Mouse (Mus musculus): ENCODE measurements at regions not wholly inside any gene's neighbourhood (a gene's known extent, or its start where the extent isn't known, plus 50 kb on each side); places are given as distances from the start of the nearest gene placed in this dataset.

DNA sequence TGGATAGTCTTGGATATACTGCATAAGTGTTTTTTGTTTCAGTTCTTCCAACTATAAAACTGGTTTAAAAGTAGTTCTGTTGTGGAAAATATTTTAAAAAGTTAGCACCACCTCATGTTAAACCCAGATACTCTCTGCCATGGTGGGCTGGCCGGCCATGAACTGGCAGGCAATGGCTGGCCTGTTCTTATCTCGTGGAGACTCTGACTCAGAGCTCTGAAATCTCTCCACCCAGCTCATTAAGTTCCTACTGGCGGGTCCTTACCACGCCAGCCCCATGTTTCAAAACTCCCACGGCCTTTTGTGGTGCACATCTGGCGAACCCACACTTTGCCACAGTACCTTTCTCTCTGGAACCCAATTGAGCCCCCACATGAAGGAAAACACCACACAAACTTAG, 183.8 kb upstream of the Slc30a5 start:
- no peak for DNase-seq (ENCODE audit: low spot score in 2 of 2)

DNA sequence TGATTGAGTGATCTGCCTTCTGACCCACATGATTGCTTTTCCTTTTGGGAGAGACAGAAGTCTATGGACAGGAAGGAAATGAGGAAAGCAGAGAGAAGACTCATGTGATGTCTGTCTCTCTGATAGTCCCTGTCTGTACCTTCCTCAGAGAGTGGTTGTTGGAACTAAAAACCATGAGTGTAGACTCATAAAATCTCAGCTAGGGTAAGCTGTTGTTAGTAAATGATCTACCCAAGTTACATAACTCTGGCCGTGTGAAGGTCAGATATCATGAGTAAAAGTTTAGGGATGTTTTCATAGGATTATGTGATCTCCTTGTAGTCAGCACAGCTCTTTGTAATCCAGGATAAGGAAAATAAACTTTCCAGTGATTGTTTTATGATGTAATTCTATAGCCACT, 183.0 kb upstream of the Slc30a5 start:
- DNase-seq (ENCODE audit: low spot score in 2 of 2), result no peak

DNA sequence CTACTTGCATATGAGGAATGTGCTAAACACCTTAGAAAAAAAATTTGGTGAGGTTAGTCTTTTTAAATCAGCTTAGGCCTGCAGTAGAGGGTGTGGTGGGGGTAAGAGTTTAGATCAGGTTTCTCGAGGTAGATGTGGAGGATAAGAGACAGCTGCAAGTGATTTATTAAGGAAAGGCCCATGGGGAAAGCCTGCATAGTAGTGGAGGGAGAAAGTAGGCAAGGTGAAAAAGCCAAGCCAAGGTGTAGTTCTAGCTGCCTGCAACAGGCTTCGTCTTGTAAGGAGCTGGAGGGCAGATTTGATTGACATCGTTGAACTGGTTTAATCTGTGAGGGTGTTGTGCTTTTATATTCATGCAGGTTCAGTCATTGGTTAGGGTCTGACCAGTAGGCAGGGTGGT, 182.2 kb upstream of the Slc30a5 start:
- no peak for DNase-seq (ENCODE audit: low spot score in 2 of 2)

DNA sequence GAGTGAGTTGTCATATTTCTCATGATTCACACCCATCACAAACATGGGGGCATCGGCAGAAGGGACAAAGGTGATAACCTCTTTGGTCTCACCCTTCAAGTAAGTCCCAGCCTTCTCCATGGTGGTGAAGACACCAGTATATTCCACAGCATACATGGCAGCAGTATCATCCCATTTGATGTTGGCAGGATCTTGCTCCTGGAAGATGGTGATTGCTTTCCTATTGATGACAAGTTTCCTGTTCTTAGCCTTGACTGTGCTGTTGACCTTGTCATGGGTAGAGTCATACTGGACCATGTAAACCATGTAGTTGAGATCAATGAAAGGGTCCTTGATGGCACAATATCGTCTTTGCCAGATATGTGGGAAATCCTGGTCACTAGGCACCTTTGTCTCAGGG, 180.4 kb upstream of the Slc30a5 start:
- no peak for DNase-seq (ENCODE audit: low spot score in 2 of 2)

DNA sequence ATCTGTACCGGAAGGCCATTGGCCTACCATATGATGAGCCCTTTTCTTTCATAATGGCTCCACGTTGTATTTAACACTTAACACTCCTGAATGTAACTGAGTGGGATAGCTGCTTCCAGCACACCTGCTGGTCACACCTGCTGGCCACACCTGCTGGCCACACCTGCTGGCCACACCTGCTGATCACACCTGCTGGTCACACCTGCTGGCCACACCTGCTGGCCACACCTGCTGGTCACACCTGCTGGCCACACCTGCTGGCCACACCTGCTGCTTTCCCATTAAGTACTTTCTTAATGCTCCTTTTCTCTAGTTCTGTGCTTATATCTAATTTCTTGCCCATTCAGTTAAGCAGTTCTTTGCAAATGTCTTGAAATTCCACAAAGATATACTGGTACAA, 157.4 kb upstream of the Slc30a5 start:
- no peak for DNase-seq (ENCODE audit: low spot score in 2 of 2)

DNA sequence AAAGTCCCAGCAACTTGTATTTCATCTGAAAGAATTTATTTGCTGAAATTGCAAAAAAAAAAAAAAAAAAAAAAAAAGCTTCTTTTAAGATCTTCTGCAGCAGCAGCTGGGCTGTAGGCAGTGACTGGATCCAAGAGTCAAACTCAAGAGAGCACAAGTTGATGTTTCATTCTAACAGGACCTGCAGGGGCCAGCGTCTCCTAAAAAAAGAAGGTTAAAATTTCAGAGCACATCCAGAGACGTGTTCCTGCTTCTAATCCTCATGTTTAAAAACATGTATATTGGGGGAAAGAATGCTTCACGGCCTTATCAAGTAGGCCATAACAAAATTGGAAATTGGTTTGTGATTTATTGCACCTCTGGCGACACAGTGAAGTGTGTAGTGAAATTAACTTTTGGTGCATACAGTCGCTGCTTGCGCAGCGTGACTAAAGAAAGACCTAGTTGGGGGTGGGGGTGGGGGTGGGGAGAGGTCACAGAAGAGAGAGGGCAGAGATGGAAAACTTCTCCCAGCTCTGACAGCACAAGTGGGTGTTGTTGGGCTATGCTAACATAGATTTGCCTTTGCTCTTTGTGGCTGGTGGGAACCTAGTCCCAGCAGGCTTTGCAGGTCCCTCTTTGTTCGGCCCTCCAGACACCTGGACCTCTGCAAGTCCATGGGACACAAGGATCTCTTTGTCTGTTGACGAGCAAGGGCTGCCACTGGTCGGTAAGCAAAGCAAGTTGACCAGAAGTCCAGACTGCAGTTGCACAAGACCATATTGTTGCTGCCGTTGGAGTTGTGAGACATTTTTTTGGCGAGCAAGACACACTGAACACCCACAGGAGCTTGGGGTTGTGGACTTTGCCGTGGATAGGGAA, 155.7 kb upstream of the Slc30a5 start:
- no peak for DNase-seq (ENCODE audit: low spot score in 2 of 2)

DNA sequence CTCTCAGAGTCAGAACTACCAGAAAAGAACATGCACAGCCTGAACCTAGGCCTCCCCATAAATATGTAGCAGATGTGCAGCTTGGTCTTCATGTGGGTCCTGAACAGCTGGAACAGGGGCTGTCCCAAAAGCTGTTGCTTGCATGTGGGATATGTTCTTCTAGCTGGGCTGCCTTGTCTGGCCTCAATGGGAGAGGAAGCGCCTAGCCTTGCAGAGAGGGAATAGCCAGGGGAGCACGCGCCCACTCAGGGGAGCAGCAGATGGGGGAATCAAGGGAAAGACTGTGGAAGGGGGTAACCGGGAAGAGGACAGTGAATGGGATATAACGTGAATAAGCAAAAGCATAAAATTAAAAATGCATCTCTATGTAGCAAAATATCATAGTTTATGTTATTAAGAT, 154.9 kb upstream of the Slc30a5 start:
- no peak for DNase-seq (ENCODE audit: low spot score in 2 of 2)

DNA sequence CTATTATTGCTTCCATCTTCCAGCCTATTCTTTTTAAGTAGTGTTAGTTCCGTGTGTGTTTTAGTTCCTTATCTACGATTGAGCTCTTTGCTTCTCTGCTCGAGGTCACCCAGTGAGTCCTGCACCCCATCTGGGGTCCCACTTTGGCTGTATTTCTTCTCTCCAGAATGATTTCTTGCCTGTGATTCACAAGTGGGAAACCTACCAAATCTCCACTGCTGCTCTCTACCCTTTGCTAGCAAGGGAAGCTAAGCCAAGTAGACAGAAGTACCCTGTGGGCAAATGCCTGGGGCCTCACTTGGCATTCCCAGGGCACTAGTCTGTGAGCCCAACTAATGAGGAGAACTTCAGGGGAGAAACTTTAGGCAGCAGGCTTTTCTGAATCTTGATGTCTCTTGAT, 142.5 kb upstream of the Slc30a5 start:
- no peak for DNase-seq (ENCODE audit: low spot score in 2 of 2)

DNA sequence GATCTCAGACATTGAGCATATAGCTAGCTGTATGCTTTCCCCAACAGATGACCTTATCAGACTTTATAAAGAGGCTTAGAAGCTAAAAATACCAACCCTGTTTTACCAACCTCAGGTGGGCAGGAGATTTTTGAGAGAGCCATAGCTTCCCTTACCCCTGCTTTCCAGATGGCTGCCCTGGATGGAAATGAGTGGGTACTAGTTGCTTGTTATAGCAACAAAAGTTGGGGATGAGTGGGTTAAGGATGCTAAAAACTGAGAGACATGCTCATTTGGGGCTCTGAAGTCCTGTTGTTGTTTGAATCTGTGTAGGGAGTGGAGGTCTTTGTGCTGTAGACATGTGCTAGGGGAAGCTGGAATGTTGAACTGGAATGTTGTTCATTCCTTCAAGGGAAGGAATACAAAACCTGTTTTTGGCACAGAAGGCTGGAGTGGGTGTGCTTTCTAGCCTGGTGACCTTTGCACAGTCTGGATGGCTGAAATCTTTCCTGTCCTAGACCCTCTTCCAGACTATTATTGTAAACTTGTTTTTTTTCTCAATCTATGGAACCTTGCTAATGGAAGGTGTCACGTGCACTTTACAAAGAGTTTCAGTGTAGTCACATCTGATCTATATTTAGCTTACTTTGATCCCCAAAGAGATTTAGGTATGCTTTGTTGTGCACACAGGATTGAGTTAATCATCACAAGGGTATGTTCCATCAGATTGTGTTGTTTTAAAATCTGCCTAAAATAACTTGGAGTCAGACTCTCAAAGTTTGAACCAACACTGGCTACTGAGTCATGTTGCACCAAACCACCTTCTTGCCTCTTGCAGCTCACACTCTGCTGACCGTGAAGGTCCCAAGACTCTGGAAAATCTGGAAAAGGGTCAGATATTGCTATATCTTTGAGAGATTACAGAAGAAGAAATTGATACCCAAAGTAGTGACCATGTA, 138.1 kb upstream of the Slc30a5 start:
- DNase-seq (ENCODE audit: low spot score in 2 of 2), result no peak

DNA sequence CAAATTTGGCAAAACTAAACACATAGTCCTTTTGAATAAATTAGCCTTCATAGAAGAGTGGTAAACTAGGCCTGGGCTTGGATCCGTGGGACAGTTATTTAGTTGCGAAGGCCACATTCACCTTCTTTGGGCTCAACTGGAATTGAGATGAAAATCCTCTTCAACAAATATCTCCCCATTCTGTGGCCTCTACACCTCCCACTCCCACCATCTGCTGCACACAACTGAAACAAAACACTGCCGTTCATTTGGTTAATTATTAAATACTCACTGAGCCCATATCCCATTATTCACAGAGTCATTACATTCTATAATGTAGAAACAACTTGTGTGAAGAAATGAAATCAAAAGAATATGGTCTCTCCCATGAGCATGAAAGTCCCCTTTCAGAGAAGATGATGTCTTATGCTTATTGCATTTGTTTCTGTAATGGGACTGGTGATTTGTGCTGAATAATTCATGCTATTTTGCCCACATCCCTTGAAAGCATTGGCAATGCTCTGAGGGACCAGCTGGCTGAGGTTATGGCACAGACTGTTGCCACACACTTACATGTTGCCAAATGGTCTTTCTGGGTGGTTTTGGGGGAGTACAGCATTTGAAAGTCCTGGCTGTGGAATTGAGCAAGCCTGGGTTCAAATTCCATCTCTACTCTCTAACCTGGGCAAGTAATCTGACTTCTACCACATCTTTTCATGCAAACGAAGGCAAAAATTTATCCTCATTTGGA, 129.7 kb upstream of the Slc30a5 start:
- no peak for DNase-seq (ENCODE audit: low spot score in 2 of 2)

DNA sequence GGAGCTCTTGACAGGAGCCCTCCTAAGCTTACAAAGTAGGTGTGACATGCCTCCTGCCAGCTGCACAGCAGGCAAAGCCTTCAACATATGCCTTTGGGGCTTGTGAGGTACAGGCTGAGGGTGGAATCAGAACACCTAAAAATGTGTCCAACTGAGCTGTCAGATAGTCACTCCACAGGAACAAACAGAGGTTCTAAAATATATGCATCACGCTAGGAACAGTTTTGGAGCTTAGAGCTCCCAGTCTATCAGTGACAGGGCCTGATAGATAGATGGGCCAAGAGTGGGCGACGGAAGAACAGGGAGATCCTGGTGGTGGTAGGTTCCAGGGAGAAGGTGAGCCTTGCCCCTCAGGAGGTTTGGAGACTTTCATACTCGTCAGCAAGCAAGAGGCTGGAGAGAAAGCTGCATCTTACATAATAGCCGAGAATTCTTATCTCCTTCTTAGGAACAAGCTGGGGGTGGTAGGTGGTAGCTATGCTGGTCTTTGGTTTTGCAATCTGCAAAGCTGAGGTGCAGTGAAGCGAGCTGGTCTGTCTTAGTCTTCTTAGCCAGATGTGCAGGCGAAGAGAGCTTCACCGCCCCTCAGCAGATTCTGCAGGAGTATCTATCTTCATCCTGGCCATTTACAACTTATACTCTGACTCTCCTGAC, 121.5 kb upstream of the Slc30a5 start:
- DNase-seq (ENCODE audit: low spot score in 2 of 2), result no peak

DNA sequence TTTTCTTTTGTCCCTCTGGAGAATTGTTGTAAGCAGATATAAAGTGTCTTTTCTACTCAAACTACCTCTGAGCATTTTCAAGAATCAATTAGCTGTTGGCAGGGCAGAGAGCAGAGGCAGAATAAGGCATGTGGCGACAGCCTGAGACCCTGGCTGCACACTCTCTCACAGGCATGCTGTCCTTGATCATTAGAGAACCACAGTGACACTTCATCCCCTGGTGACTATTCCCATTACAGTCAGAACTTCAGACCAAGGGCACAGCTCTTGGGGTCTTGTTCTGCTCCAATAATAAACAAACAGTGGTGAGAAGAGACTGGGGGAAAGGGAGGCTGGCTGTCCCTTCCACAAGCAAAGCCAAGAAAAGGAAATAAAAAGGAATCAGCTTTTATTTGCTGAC, 120.9 kb upstream of the Slc30a5 start:
- no peak for DNase-seq (ENCODE audit: low spot score in 2 of 2)

DNA sequence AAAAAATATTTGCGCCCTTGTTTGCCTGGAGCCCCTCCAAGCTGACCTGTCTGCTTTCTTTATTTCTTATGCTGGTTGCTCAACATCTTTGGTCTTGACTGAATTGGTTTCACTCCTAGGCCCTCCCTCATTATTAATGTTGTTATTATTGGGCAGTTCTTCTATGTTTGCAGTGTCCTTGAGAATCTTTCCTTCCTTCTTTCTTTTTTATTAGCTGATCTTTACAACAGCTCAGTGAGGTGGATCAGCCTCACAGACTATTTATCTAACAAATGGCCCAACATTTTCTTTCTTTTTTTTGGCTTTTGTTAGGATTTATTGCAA, 117.9 kb upstream of the Slc30a5 start:
- DNase-seq (ENCODE audit: low spot score in 2 of 2), result no peak

DNA sequence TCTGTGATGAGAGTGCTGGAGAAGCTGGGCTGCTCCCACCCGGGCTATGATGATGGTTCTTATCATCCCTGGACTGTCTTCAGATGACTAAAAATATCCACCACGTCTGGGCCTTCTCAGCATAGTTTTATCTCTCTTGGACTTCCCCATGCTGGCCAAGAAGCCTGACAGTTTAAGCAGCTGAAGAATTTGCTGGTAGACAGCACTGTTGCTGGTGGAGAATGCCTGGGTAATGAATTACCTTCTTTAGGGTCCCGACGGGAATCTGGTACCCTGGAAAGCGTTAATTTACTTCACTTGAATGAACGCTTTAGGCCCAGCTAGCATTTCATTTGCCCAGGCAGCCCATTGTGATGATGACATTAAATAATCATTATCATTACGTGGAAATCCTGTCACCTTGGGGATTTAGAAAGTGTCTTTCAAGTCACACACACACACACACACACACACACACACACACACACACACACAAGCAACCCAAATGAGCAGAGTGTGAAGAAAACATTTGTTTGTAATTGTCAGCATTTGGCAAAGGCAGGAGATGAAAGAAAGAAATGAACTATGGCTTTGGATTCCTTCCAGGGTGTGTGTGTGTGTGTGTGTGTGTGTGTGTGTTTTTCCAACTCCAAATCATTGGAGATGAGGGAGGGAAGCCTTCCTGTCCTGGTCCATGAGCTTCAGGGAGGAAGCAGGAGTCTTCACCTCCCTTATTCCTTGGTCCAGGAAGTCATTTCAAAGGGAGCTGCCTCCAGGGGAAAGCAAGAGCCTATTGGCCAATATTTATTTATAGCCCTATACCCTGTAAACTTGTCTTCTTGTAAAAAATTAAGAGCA, 117.3 kb upstream of the Slc30a5 start:
- DNase-seq (ENCODE audit: low spot score in 2 of 2), result no peak

DNA sequence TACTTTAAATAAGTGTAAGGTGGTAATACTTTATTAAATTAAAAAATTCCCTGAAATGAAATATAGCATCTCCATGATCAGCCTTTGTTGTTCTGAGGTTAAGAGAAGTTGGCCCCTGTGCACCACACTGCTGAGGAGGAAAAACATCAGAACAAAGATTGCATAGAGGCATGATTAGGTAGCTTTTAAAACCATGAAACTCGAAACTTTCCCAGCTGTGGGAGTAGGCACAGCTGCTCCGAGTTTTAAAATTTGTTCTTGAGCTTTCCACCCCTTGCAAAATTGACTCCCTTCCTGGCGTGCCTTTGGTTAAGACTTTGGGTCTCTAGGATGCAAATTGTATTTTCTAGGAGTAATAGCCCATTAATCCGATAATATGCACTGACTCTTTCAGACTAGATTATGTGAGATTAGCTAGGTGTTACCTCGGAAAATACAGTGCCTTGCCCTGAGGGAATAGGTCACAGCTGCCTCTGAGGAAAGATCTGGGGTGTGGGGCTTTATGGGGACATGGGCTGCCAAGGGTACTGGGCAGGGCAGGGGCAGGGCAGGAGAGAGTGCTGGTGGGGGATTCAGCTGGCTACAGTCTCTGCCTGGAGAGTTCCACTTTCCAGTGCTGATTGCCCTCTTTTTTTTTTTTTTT, 110.1 kb upstream of the Slc30a5 start:
- no peak for DNase-seq (ENCODE audit: low spot score in 2 of 2)

DNA sequence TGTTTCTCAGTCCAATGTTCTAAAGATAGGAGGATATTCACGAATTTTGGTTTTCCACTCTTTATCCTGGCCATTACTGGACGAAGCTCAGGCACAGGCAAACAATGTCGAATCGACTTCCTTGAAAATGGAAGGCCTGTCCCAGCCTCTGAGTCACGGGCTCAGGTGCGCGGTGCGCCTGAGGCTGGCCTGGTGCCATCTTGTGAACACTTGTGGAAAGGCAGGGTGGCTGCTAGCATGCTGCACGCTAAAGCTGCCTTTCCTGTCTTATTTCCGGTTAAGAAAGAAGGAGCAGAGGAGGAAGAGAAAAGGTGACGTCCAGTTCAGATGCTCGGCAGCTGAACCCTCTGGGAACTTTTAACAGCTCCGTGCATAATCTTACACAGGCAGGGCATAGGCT, 107.6 kb upstream of the Slc30a5 start:
- DNase-seq (ENCODE audit: low spot score in 2 of 2), result no peak

DNA sequence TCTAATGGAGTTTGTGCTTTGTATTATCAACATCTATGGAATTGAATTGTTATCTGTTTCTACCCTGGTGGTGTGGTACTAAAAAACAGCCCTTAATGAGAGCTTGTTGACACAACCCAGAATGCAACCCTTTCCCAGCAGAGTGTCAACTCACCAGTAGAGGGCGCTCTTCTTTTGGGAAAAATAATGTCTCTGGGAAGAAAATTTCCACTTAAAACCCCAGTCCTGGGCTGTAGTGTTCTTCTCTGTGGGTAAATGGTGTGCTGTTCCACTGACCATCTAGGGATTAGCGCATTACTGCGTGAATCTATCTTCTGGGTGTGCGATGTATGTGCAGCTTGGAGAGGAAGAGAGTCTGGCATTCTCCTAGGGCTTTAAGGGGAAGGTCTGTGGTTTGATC, 106.5 kb upstream of the Slc30a5 start:
- no peak for DNase-seq (ENCODE audit: low spot score in 2 of 2)

DNA sequence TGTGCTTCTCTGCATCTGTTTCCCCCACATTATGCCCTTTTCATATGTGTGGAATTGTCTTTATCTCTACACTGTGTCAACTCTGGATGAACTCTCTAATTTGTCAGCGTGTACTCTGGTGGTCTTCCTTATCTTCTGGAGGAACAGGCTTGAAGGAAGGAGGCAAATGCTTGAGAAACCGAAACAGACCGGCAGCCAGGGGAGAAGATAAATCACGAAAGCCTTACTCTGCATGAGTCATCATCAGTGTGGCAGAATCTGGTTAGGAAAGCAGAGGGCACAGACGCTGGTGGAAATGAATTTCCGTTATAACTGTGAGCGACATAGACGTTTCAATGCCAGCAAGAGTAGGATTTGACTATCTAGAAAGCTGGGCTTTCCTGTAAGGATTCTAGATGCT, 100.0 kb upstream of the Slc30a5 start:
- DNase-seq (ENCODE audit: low spot score in 2 of 2), result no peak

DNA sequence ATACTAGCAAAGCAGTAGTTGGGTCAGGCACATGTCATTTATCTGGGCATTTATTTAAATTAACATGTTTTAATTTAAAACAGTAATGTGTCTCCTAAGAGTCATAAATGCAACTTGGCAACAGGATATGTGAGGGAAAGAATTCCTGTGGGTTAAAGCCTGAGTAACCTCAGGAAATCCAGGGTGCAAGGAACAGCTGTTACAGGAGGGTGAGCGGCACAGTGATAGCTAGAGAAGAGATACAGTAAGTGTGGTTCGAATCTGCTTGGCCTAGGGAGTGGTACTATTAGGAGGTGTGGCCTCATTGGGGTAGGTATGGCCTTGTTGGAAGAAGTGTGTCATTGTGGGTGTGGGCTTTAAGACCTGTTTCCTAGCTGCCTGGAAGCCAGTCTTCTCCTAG, 66.3 kb upstream of the Slc30a5 start:
- DNase-seq (ENCODE audit: low spot score in 2 of 2), result no peak

DNA sequence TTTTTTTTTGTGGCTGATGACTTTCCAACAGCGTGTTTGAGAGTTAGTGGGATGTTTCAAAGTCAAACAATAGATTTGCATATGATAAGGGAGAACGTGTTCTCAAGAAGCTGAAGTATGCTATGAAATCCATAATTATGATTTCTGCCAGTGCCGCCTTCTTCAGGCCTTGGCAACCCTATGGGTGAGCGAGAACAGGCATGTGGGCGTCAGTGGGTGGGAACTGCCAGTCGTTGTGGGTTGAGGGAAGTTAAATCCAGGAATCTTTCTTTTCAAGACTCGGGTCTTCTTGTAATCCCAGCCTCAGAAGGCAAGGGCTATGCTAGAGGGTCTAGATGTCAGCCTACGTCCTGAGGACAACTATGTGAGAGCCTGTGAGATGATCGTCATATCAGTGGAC, 60.6 kb upstream of the Slc30a5 start:
- DNase-seq (ENCODE audit: low spot score in 2 of 2), result no peak

DNA sequence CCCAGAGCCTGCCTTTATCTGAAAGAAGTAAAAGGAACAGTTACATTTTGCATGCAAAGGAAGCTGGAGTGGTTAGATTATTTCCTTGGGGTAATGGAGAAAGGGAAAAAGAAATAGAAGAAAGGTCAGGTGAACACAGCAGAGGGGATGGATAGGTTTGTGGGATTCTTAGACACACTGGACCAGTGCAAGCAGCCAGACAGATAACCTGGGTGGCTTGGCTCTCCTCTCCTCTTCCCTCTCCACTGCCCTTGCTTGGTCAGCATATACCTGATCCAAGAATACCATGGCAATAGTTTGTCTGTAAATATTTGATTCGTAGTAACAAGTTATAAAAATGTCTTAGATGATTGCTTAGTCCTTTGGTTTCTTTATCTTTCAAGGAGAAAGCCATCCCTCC, 59.9 kb upstream of the Slc30a5 start:
- no peak for DNase-seq (ENCODE audit: low spot score in 2 of 2)
